Mouse (Mus musculus) kidney, postnatal 0 days (tissue): ENCODE results near the gene Olfr382. TPM values are rescaled to one million over a fixed set of nuclear protein-coding genes. Genes with fewer than 3 reads are reported as not detected.
"Not testable (repeated sequence)": the region's sequence is repeated elsewhere in the genome, so short reads cannot be mapped to it uniquely, and the experiment has no call there.

Experiments
- ATAC-seq: fragments of 200-750 bp; cut with Nextera tagmentation; replicated peaks from 2 replicates; pipeline ENCODE4 v1.8.0; 2017; ENCODE audit warnings: low read depth, moderate number of reproducible peaks, moderate TSS enrichment, moderate library complexity; ENCODE audit not compliant: low FRiP score
- DNase-seq: peaks from one replicate; pipeline ENCODE4 v3.0.0-alpha.2; 2016; ENCODE audit warnings: low spot score
- H3K27ac ChIP-seq: fragments of 300-500 bp; sonication (generic); 2 replicates; pipeline ENCODE4 v1.5.1; 2014; ENCODE audit warnings: mild to moderate bottlenecking
- H3K27me3 ChIP-seq: fragments of 300-500 bp; sonication (generic); 2 replicates; pipeline ENCODE4 v1.6.1; 2014; ENCODE audit warnings: low read length, mixed read lengths; ENCODE audit not compliant: insufficient read depth
- H3K36me3 ChIP-seq: fragments of 300-500 bp; sonication (generic); 2 replicates; pipeline ENCODE4 v1.6.1; 2014; ENCODE audit warnings: low read length, mixed read lengths; ENCODE audit not compliant: insufficient read depth
- H3K4me1 ChIP-seq: fragments of 300-500 bp; sonication (generic); replicated peaks from 2 replicates; pipeline ENCODE4 v1.6.1; 2014; ENCODE audit warnings: antibody characterized with exemption, low read length, mixed read lengths; ENCODE audit not compliant: insufficient read depth
- H3K4me2 ChIP-seq: fragments of 300-500 bp; sonication (generic); 2 replicates; pipeline ENCODE4 v1.6.1; 2014; ENCODE audit warnings: mild to moderate bottlenecking, low read length, moderate library complexity, mixed read lengths
- H3K4me3 ChIP-seq: fragments of 300-500 bp; sonication (generic); replicated peaks from 2 replicates; pipeline ENCODE4 v1.5.1; 2014; ENCODE audit warnings: low read depth, low read length
- H3K9ac ChIP-seq: fragments of 300-500 bp; sonication (generic); 2 replicates; pipeline ENCODE4 v1.6.1; 2014; ENCODE audit warnings: low read depth, low read length
- H3K9me3 ChIP-seq: fragments of 300-500 bp; sonication (generic); replicated peaks from 2 replicates; pipeline ENCODE4 v1.6.1; 2016; ENCODE audit warnings: low read length, inconsistent platforms, mixed read lengths
- CTCF ChIP-seq: IDR thresholded peaks from 2 replicates; pipeline ENCODE4 v1.5.1; 2016; ENCODE audit warnings: antibody characterized with exemption, low read depth, mild to moderate bottlenecking, moderate library complexity
- WGBS: fragments of 180-500 bp; shearing (Covaris S2); extraction: QIAGEN DNeasy Blood & Tissue Kit; methylation state at CpG from one replicate; pipeline ENCODE4 v1.1.7; 2014; 5-methylcytosine and 5-hydroxymethylcytosine counted together
- polyA plus RNA-seq: library from polyadenylated mRNA; unstranded; fragments of >200 nt; fragmentation: Nextera tagmentation; extraction: Ambion mirVana; gene quantifications from 2 replicates; pipeline ENCODE4 v1.2.1, GENCODE M21; 2015

Olfr382 gene
- not detected in 2 replicates for polyA plus RNA-seq

GRCm38 (mm10) chr11:73517097-73517496 is at the start of gene Olfr382:
TSS of gene Olfr382 (minus strand) at chr11:73517197.
- H3K27me3 ChIP-seq, result no peaks in the 10 kb centered on the region
- no peak for ATAC-seq

GRCm38 (mm10) chr11:73528971-73529370 is 12.0 kb upstream of the Olfr382 start:
- 88% methylated on average over 1 of the region's 1 CpGs for WGBS

More at GRCm38 (mm10) chr11:73517097-73517496, at the start of gene Olfr382:
- no peaks in the 10 kb centered on the region for H3K4me1 ChIP-seq
- H3K9ac ChIP-seq, result no peak within 1 kb of the TSS
- no peak within 1 kb of the TSS for H3K4me2 ChIP-seq
- DNase-seq, result no peak
- no peaks in the 10 kb centered on the region for H3K36me3 ChIP-seq
- H3K9me3 ChIP-seq, result no peaks in the 10 kb centered on the region
- no peak within 1 kb of the TSS for H3K27ac ChIP-seq
- no peak within 1 kb of the TSS for H3K4me3 ChIP-seq
- no peak for TF ChIP-seq CTCF

GRCm38 (mm10) chr11:73491503-73491902 is 25.5 kb downstream of the Olfr382 start, which contains the start of gene Olfr381:
TSS of gene Olfr381 (minus strand) at chr11:73491603.
- no peak for ATAC-seq

More at GRCm38 (mm10) chr11:73528971-73529370, 12.0 kb upstream of the Olfr382 start:
- not testable (repeated sequence) for H3K4me2 ChIP-seq, DNase-seq, H3K36me3 ChIP-seq, H3K9me3 ChIP-seq, H3K4me1 ChIP-seq, ATAC-seq, H3K4me3 ChIP-seq, H3K9ac ChIP-seq, H3K27me3 ChIP-seq, H3K27ac ChIP-seq

More at GRCm38 (mm10) chr11:73491503-73491902, 25.5 kb downstream of the Olfr382 start, which contains the start of gene Olfr381:
- no peak within 1 kb of the TSS for H3K27ac ChIP-seq
- DNase-seq, result no peak
- no peak for TF ChIP-seq CTCF
- no peaks in the 10 kb centered on the region for H3K36me3 ChIP-seq
- H3K9me3 ChIP-seq, result no peaks in the 10 kb centered on the region
- no peaks in the 10 kb centered on the region for H3K4me1 ChIP-seq
- no peak within 1 kb of the TSS for H3K4me2 ChIP-seq
- H3K9ac ChIP-seq, result no peak within 1 kb of the TSS
- no peak within 1 kb of the TSS for H3K4me3 ChIP-seq
- no peaks in the 10 kb centered on the region for H3K27me3 ChIP-seq

Other genes with a start within 250 kb of the Olfr382 start
- gene Trpv3, start 249.8 kb downstream of the Olfr382 start, polyA plus RNA-seq, result 0.16 and 0.19 TPM in 2 replicates
- gene Aspa, start 187.6 kb downstream of the Olfr382 start, polyA plus RNA-seq, result 62.8 and 68.6 TPM in 2 replicates
- gene Gm49340, start 187.5 kb downstream of the Olfr382 start, polyA plus RNA-seq, result not detected in 2 replicates
- 0.26 and 0.28 TPM in 2 replicates for gene Spata22, start 187.5 kb downstream of the Olfr382 start, polyA plus RNA-seq
- not detected in 2 replicates for gene Olfr20, start 166.4 kb downstream of the Olfr382 start, polyA plus RNA-seq
- gene Olfr376, start 146.0 kb downstream of the Olfr382 start, polyA plus RNA-seq, result not detected in 2 replicates
- gene Olfr1, start 117.6 kb downstream of the Olfr382 start, polyA plus RNA-seq, result not detected in 2 replicates
- not detected in 2 replicates for gene Olfr378, start 88.7 kb downstream of the Olfr382 start, polyA plus RNA-seq
- not detected in 2 replicates for gene Olfr380, start 59.7 kb downstream of the Olfr382 start, polyA plus RNA-seq
- gene Olfr381, start 25.6 kb downstream of the Olfr382 start, polyA plus RNA-seq, result not detected in 2 replicates
- gene Olfr385, start 75.8 kb upstream of the Olfr382 start, polyA plus RNA-seq, result not detected in 2 replicates
- gene Olfr384, start 81.4 kb upstream of the Olfr382 start, polyA plus RNA-seq, result not detected in 2 replicates
- gene Zfp735, start 171.6 kb upstream of the Olfr382 start, polyA plus RNA-seq, result not detected in 2 replicates